ENCODE assay signal across 19 mouse cellular contexts in the genomic region with DNA sequence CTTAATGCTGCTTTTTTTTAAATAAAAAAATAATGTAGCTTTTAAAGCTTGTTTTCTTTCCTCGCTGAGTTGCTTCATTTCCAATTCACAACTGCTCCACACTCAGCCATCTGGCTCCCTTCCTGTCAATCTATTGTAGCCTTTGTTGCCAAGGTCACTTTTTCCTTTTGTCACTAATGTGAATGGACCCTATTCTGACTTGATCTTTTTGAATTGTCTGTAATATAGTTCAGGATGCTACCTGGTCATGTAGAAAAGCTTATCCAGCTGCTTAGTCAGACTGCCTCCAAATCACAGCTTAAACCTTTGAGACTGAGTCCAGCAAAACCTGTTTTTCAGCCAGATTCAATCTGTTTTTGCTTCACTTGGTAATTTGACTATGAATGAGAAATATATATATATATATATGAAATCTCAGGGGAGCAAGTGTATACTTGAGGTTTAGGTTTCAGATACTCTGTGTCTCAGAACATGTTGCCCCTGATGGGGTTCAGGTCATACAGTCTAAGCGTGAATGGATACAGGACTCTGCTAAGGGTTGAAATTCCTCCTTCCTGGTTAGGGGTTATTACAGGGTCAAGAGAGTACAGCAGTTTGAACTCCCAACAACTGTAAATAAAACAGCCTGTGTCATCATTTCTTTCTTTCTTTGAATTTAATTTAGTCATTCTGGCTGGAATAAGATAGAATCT.
DNase-seq lines count a peak whose midpoint lies in the region; ATAC-seq and TF ChIP-seq lines count a peak whose summit lies in the region.
"Had no signal": no experiment of that assay in that cellular context is flagged by ENCODE, and none has a peak within 500 bp of the region (broad histone marks: within the 10 kb centered on the region; RNA-seq: fewer than 3 reads in every experiment).

No protein-coding gene starts in this region.

- H3K4me3 ChIP-seq in midbrain, embryonic 10.5 days = no peak overlapping the region
- no peak overlapping the region for H3K4me3 ChIP-seq in midbrain, embryonic 16.5 days (ENCODE audit: low read depth, low read length)
- H3K4me3 ChIP-seq in forebrain, embryonic 16.5 days (replicated peaks; ENCODE audit: low read length) = no peak overlapping the region
- no peak overlapping the region for H3K4me3 ChIP-seq in midbrain, postnatal 0 days (ENCODE audit: low read depth, low read length)
- H3K4me3 ChIP-seq: limb, embryonic 13.5 days; liver, embryonic 15.5 days; myocyte; stomach, embryonic 15.5 days had no signal

- H3K27ac ChIP-seq in midbrain, embryonic 10.5 days (replicated peaks) = peak overlapping the region; percentile 38
- H3K27ac ChIP-seq in midbrain, embryonic 16.5 days (ENCODE audit: low read length) = no peak overlapping the region
- H3K27ac ChIP-seq in forebrain, embryonic 16.5 days (ENCODE audit: low read length) = peak overlapping the region; percentile 50
- no peak overlapping the region for H3K27ac ChIP-seq in midbrain, postnatal 0 days (ENCODE audit: low read depth, low read length)
- H3K27ac ChIP-seq: limb, embryonic 13.5 days; liver, embryonic 15.5 days; stomach, embryonic 15.5 days had no signal

- DNase-seq in midbrain, embryonic 10.5 days (ENCODE audit: low spot score) = no peak
- peak; percentile 11 for DNase-seq in embryo, embryonic 11 days
- peak; percentile 33 for DNase-seq in midbrain, postnatal 0 days (ENCODE audit: low spot score)
- no peak for DNase-seq in thymus, postnatal 36 days
- DNase-seq in kidney, adult 8-10 months = no peak
- DNase-seq: cerebellum, adult 11-12 months; gastrocnemius, postnatal 10 days; heart, adult 18-20 months; kidney, adult 11 months; kidney, postnatal 25 days; layer of hippocampus, adult 9-11 months; lung, postnatal 10 days; thymus, adult 2 months had no signal

- TF ChIP-seq CTCF in midbrain, postnatal 0 days (IDR thresholded peaks at IDR 0.05) = no peak

- H3K27me3 ChIP-seq in midbrain, embryonic 10.5 days (ENCODE audit: low read depth, poor library complexity, severe bottlenecking) = no peaks in the 10 kb centered on the region
- no peaks in the 10 kb centered on the region for H3K27me3 ChIP-seq in midbrain, embryonic 16.5 days (ENCODE audit: control insufficient read depth, insufficient read depth, low read depth, low read length)
- H3K27me3 ChIP-seq in forebrain, embryonic 16.5 days (replicated peaks; ENCODE audit: control insufficient read depth, insufficient read depth, low read length) = no peaks in the 10 kb centered on the region
- no peaks in the 10 kb centered on the region for H3K27me3 ChIP-seq in midbrain, postnatal 0 days (ENCODE audit: insufficient read depth, low read length)
- H3K27me3 ChIP-seq: limb, embryonic 13.5 days; liver, embryonic 15.5 days; stomach, embryonic 15.5 days had no signal

- no peak overlapping the region for H3K4me2 ChIP-seq in midbrain, embryonic 16.5 days (ENCODE audit: low read length)
- H3K4me2 ChIP-seq in forebrain, embryonic 16.5 days (ENCODE audit: low read length) = no peak overlapping the region
- H3K4me2 ChIP-seq in midbrain, postnatal 0 days (ENCODE audit: low read depth, low read length, poor library complexity, severe bottlenecking) = no peak overlapping the region
- H3K4me2 ChIP-seq: limb, embryonic 13.5 days; liver, embryonic 15.5 days; stomach, embryonic 15.5 days had no signal

- H3K9ac ChIP-seq in midbrain, embryonic 16.5 days (ENCODE audit: low read depth, low read length) = no peak overlapping the region
- no peak overlapping the region for H3K9ac ChIP-seq in forebrain, embryonic 16.5 days (replicated peaks; ENCODE audit: low read depth, low read length)
- no peak overlapping the region for H3K9ac ChIP-seq in midbrain, postnatal 0 days (replicated peaks; ENCODE audit: low read length, poor library complexity, severe bottlenecking)
- H3K9ac ChIP-seq: limb, embryonic 13.5 days; liver, embryonic 15.5 days; stomach, embryonic 15.5 days had no signal

- peaks cover 7% of the 10 kb centered on the region; the same call in 1 of the 2 replicates for H3K4me1 ChIP-seq in midbrain, embryonic 10.5 days
- H3K4me1 ChIP-seq in midbrain, embryonic 16.5 days (ENCODE audit: control insufficient read depth, insufficient read depth, low read length) = peaks cover 2% of the 10 kb centered on the region; the same call in 1 of the 2 replicates
- H3K4me1 ChIP-seq in forebrain, embryonic 16.5 days (replicated peaks; ENCODE audit: control insufficient read depth, insufficient read depth, low read length) = peaks cover 5% of the 10 kb centered on the region
- H3K4me1 ChIP-seq in midbrain, postnatal 0 days (ENCODE audit: insufficient read depth, low read length) = no peaks in the 10 kb centered on the region
- H3K4me1 ChIP-seq: limb, embryonic 13.5 days; liver, embryonic 15.5 days; stomach, embryonic 15.5 days had no signal

- ATAC-seq in midbrain, embryonic 16.5 days = no peak
- peak; percentile 75 for ATAC-seq in forebrain, embryonic 16.5 days
- no peak for ATAC-seq in midbrain, postnatal 0 days (ENCODE audit: low FRiP score)

- WGBS in midbrain, embryonic 10.5 days = 67% methylated on average over 2 of the region's 2 CpGs
- WGBS in midbrain, embryonic 16.5 days = 46% methylated on average over 2 of the region's 2 CpGs
- WGBS in forebrain, embryonic 16.5 days = 48% methylated on average over 2 of the region's 2 CpGs
- WGBS in midbrain, postnatal 0 days = 53% methylated on average over 2 of the region's 2 CpGs

- 0 out of 2 replicates have a peak, but pooled peaks cover 3% of the 10 kb centered on the region for H3K9me3 ChIP-seq in midbrain, embryonic 10.5 days (replicated peaks)
- H3K9me3 ChIP-seq in midbrain, embryonic 16.5 days (replicated peaks; ENCODE audit: control insufficient read depth, low read length, poor library complexity, severe bottlenecking) = no peaks in the 10 kb centered on the region
- H3K9me3 ChIP-seq in forebrain, embryonic 16.5 days (ENCODE audit: control insufficient read depth, low read length) = no peaks in the 10 kb centered on the region
- no peaks in the 10 kb centered on the region for H3K9me3 ChIP-seq in midbrain, postnatal 0 days (ENCODE audit: low read length)
- H3K9me3 ChIP-seq: limb, embryonic 13.5 days; liver, embryonic 15.5 days; stomach, embryonic 15.5 days had no signal

- H3K36me3 ChIP-seq in midbrain, embryonic 10.5 days = no peaks in the 10 kb centered on the region
- H3K36me3 ChIP-seq in midbrain, embryonic 16.5 days (ENCODE audit: control insufficient read depth, insufficient read depth, low read length) = no peaks in the 10 kb centered on the region
- H3K36me3 ChIP-seq in forebrain, embryonic 16.5 days (ENCODE audit: control insufficient read depth, insufficient read depth) = no peaks in the 10 kb centered on the region
- H3K36me3 ChIP-seq in midbrain, postnatal 0 days (ENCODE audit: insufficient read depth, low read length) = no peaks in the 10 kb centered on the region
- H3K36me3 ChIP-seq: limb, embryonic 13.5 days; liver, embryonic 15.5 days; stomach, embryonic 15.5 days had no signal

Comparison
In these comparisons a context has a peak if more than half of its experiments do, and no peak if none do; other contexts are left out.
1. DNase-seq: peak in embryo, embryonic 11 days (single experiment) and midbrain, postnatal 0 days (single experiment); none in midbrain, embryonic 10.5 days (single experiment), thymus, postnatal 36 days (0 of 2) and kidney, adult 8-10 months (0 of 2).
2. H3K27ac ChIP-seq: peak in midbrain, embryonic 10.5 days (single experiment) and forebrain, embryonic 16.5 days (single experiment); none in midbrain, embryonic 16.5 days (single experiment) and midbrain, postnatal 0 days (single experiment).